Comparison of ENCODE assay signal across 16 mouse cellular contexts in genomic region chr14:32016466-32016865, GRCm38 (mm10). TPM values are rescaled to one million over a fixed set of nuclear protein-coding genes. Genes with fewer than 3 reads are reported as not detected.
A peak's percentile ranks its signal among the peaks of the same experiment; 100 is the strongest.
DNase-seq lines count a peak whose midpoint lies in the region; ATAC-seq lines count a peak whose summit lies in the region.
"Had no signal": no experiment of that assay in that cellular context is flagged by ENCODE, and none has a peak within 500 bp of the region (broad histone marks: within the 10 kb centered on the region; RNA-seq: fewer than 3 reads in every experiment).

No protein-coding gene starts in this region.

- H3K27ac ChIP-seq in forebrain, embryonic 10.5 days = peak overlapping the region; percentile 83
- H3K27ac ChIP-seq in forebrain, embryonic 14.5 days (ENCODE audit: low read depth, low read length) = peak overlapping the region; percentile 94
- H3K27ac ChIP-seq in limb, embryonic 10.5 days = peak overlapping the region; percentile 74
- H3K27ac ChIP-seq in midbrain, embryonic 14.5 days (replicated peaks; ENCODE audit: low read depth, low read length) = peak overlapping the region; percentile 77
- H3K27ac ChIP-seq: intestine, embryonic 15.5 days had no signal

- peaks cover 22% of the 10 kb centered on the region for H3K4me1 ChIP-seq in forebrain, embryonic 10.5 days
- peaks cover 14% of the 10 kb centered on the region for H3K4me1 ChIP-seq in forebrain, embryonic 14.5 days (ENCODE audit: control insufficient read depth, insufficient read depth, low read length)
- H3K4me1 ChIP-seq in limb, embryonic 10.5 days = peaks cover 18% of the 10 kb centered on the region
- H3K4me1 ChIP-seq in midbrain, embryonic 14.5 days (ENCODE audit: control insufficient read depth, insufficient read depth, low read length) = peaks cover 4% of the 10 kb centered on the region; the same call in 1 of the 2 replicates
- H3K4me1 ChIP-seq: intestine, embryonic 15.5 days had no signal

- peak overlapping the region; percentile 4; the same call in 1 of the 2 replicates for H3K4me2 ChIP-seq in forebrain, embryonic 14.5 days (ENCODE audit: low read length)
- peak overlapping the region; percentile 29; the same call in 1 of the 2 replicates for H3K4me2 ChIP-seq in midbrain, embryonic 14.5 days (ENCODE audit: low read length)
- H3K4me2 ChIP-seq: intestine, embryonic 15.5 days; liver, embryonic 11.5 days; lung, embryonic 15.5 days had no signal

- peak overlapping the region; percentile 29; the same call in 1 of the 2 replicates for H3K4me3 ChIP-seq in forebrain, embryonic 10.5 days
- H3K4me3 ChIP-seq in forebrain, embryonic 14.5 days (ENCODE audit: low read depth, low read length) = no peak overlapping the region
- no peak overlapping the region for H3K4me3 ChIP-seq in limb, embryonic 10.5 days
- H3K4me3 ChIP-seq in midbrain, embryonic 14.5 days (replicated peaks; ENCODE audit: low read depth, low read length) = no peak overlapping the region
- H3K4me3 ChIP-seq: intestine, embryonic 15.5 days; lung, embryonic 15.5 days had no signal

- DNase-seq in forebrain, embryonic 10.5 days (ENCODE audit: extremely low spot score, low spot score) = no peak
- DNase-seq in forebrain, embryonic 14.5 days (ENCODE audit: low spot score) = no peak
- DNase-seq in limb, embryonic 10.5 days (ENCODE audit: low spot score) = no peak
- DNase-seq in midbrain, embryonic 14.5 days = no peak
- DNase-seq in cerebellum, adult 9-10 months = no peak
- no peak for DNase-seq in heart, adult 18-20 months
- DNase-seq in thymus, postnatal 10 days (ENCODE audit: low spot score in 2 of 2) = no peak
- DNase-seq: adrenal gland, postnatal 25 days; thymus, adult 2 months had no signal

- H3K27me3 ChIP-seq in forebrain, embryonic 10.5 days (ENCODE audit: poor library complexity, severe bottlenecking) = no peaks in the 10 kb centered on the region
- no peaks in the 10 kb centered on the region for H3K27me3 ChIP-seq in forebrain, embryonic 14.5 days (replicated peaks; ENCODE audit: control insufficient read depth, insufficient read depth, low read length)
- H3K27me3 ChIP-seq in limb, embryonic 10.5 days (ENCODE audit: low read depth, poor library complexity, severe bottlenecking) = no peaks in the 10 kb centered on the region
- H3K27me3 ChIP-seq in midbrain, embryonic 14.5 days (ENCODE audit: control insufficient read depth, insufficient read depth, low read length) = no peaks in the 10 kb centered on the region
- H3K27me3 ChIP-seq: intestine, embryonic 15.5 days; lung, embryonic 15.5 days had no signal

- 78% methylated on average over 3 of the region's 3 CpGs for WGBS in forebrain, embryonic 10.5 days
- 58% methylated on average over 3 of the region's 3 CpGs for WGBS in forebrain, embryonic 14.5 days
- 81% methylated on average over 3 of the region's 3 CpGs for WGBS in limb, embryonic 10.5 days
- 80% methylated on average over 3 of the region's 3 CpGs for WGBS in midbrain, embryonic 14.5 days

- no peak overlapping the region for H3K9ac ChIP-seq in forebrain, embryonic 14.5 days (ENCODE audit: low read length)
- no peak overlapping the region for H3K9ac ChIP-seq in midbrain, embryonic 14.5 days (replicated peaks; ENCODE audit: low read length)
- H3K9ac ChIP-seq: intestine, embryonic 15.5 days; lung, embryonic 15.5 days had no signal

- H3K9me3 ChIP-seq in forebrain, embryonic 10.5 days = no peaks in the 10 kb centered on the region
- no peaks in the 10 kb centered on the region for H3K9me3 ChIP-seq in forebrain, embryonic 14.5 days (replicated peaks; ENCODE audit: control insufficient read depth, low read length)
- H3K9me3 ChIP-seq in limb, embryonic 10.5 days (replicated peaks) = no peaks in the 10 kb centered on the region
- H3K9me3 ChIP-seq in midbrain, embryonic 14.5 days (ENCODE audit: control insufficient read depth, low read length) = no peaks in the 10 kb centered on the region
- H3K9me3 ChIP-seq: intestine, embryonic 15.5 days; lung, embryonic 15.5 days had no signal

- H3K36me3 ChIP-seq in forebrain, embryonic 10.5 days (replicated peaks) = no peaks in the 10 kb centered on the region
- H3K36me3 ChIP-seq in forebrain, embryonic 14.5 days (ENCODE audit: control insufficient read depth, insufficient read depth, low read length) = no peaks in the 10 kb centered on the region
- H3K36me3 ChIP-seq in limb, embryonic 10.5 days = no peaks in the 10 kb centered on the region
- no peaks in the 10 kb centered on the region for H3K36me3 ChIP-seq in midbrain, embryonic 14.5 days (ENCODE audit: control insufficient read depth, insufficient read depth, low read length)
- H3K36me3 ChIP-seq: intestine, embryonic 15.5 days; lung, embryonic 15.5 days had no signal

- no peak; the same call in 1 of the 2 replicates for ATAC-seq in forebrain, embryonic 14.5 days
- ATAC-seq in midbrain, embryonic 14.5 days (ENCODE audit: low FRiP score, low TSS enrichment) = no peak
- ATAC-seq in erythroid progenitor cell, adult 5-6 weeks (replicated peaks; ENCODE audit: low FRiP score, poor library complexity, severe bottlenecking) = no peak
- ATAC-seq: intestine, embryonic 15.5 days had no signal

RNA-seq across cellular contexts. Expression of gene Galnt15, which starts 12.3 kb away (rescaled TPM):
- polyA plus RNA-seq in forebrain, embryonic 10.5 days (2016; fragmentation: Nextera tagmentation; extraction: Ambion mirVana) = 0.05 and 0.09 TPM in 2 replicates
- polyA plus RNA-seq in forebrain, embryonic 14.5 days (2014; fragmentation: Nextera tagmentation; extraction: Ambion mirVana) = 0.27 and 0.39 TPM in 2 replicates
- 0.03 and 0.04 TPM in 2 replicates for polyA plus RNA-seq in limb, embryonic 10.5 days (2016; fragmentation: Nextera tagmentation; extraction: Ambion mirVana)
- 0.25 and 0.39 TPM in 2 replicates for polyA plus RNA-seq in midbrain, embryonic 14.5 days (2014; fragmentation: Nextera tagmentation; extraction: Ambion mirVana)
- not detected in 2 replicates for total RNA-seq in erythroid progenitor cell, adult 5-6 weeks (2015; ENCODE audit: low replicate concordance)
- total RNA-seq in erythroid progenitor cell, adult 5-6 weeks (2017; ENCODE audit: low replicate concordance) = 0.13 TPM in 1 of 2 replicates, not detected in the other
- 10 to 100 TPM; 13.5 to 14.5 TPM for total RNA-seq in heart, adult 18-20 months (2021)
- total RNA-seq: granulocyte monocyte progenitor cell, adult 5-6 weeks; megakaryocyte-erythroid progenitor cell, adult 5-6 weeks; neutrophil, adult 5-6 weeks had no signal
- polyA plus RNA-seq: liver, embryonic 11.5 days had no signal
